Mouse (Mus musculus) CH12.LX (cell line): ENCODE measurements around the gene Gpx4. TPM values are rescaled to one million over a fixed set of nuclear protein-coding genes. Genes with fewer than 3 reads are reported as not detected.

Source experiments
- DNase-seq: peaks from one replicate; pipeline ENCODE4 v3.0.0-alpha.2; 2013; ENCODE audit errors: extremely low read depth
- H3K27ac ChIP-seq: 2 replicates; pipeline ENCODE4 v1.5.1; 2012; ENCODE audit warnings: low read depth, mild to moderate bottlenecking, control low read depth, moderate library complexity; ENCODE audit not compliant: insufficient read depth
- H3K27me3 ChIP-seq: replicated peaks from 2 replicates; pipeline ENCODE3; 2012; ENCODE audit warnings: inconsistent platforms
- H3K36me3 ChIP-seq, 2 experiments: replicated peaks in 1 of 2; 2 replicates each; pipeline versions ENCODE3 to v1.6.1; 2012; ENCODE audit warnings: inconsistent platforms in 1 of 2, low read length in 1 of 2, mild to moderate bottlenecking in 1 of 2, mixed read lengths in 1 of 2, moderate library complexity in 1 of 2; ENCODE audit not compliant: control insufficient read depth in 1 of 2, insufficient read depth in 1 of 2
- H3K4me1 ChIP-seq, 2 experiments: 2 replicates each; pipeline ENCODE4 v1.6.1; 2012; ENCODE audit warnings: inconsistent platforms in 1 of 2, moderate library complexity in 1 of 2; ENCODE audit not compliant: insufficient read depth in 2 of 2, control insufficient read depth in 1 of 2
- H3K4me2 ChIP-seq: 2 replicates; pipeline ENCODE4 v1.6.1; 2012; ENCODE audit warnings: low read depth, mild to moderate bottlenecking, control low read depth; ENCODE audit not compliant: poor library complexity, insufficient read depth, severe bottlenecking
- H3K4me3 ChIP-seq, 3 experiments: fragments of 150-350 bp in 1 of 3; sonication (generic) in 1 of 3; replicated peaks in 1 of 3; 2 replicates each; pipeline versions ENCODE3 to v1.5.1; 2011 to 2012; ENCODE audit warnings: low read depth in 2 of 3, low read length in 2 of 3, mild to moderate bottlenecking in 2 of 3, moderate library complexity in 2 of 3, control low read depth in 1 of 3, improper control_type of control experiment in 1 of 3, inconsistent platforms in 1 of 3, mixed read lengths in 1 of 3; ENCODE audit not compliant: poor library complexity in 1 of 3
- H3K79me2 ChIP-seq: replicated peaks from 2 replicates; pipeline ENCODE4 v1.6.1; 2012; ENCODE audit warnings: mild to moderate bottlenecking, moderate library complexity; ENCODE audit not compliant: control insufficient read depth, poor library complexity, insufficient read depth, severe bottlenecking; ENCODE audit errors: extremely low read depth
- H3K9ac ChIP-seq: 2 replicates; pipeline ENCODE4 v1.6.1; 2012; ENCODE audit warnings: low read depth, mild to moderate bottlenecking, control low read depth, moderate library complexity; ENCODE audit not compliant: insufficient read depth
- H3K9me3 ChIP-seq: replicated peaks from 2 replicates; pipeline ENCODE3; 2012; ENCODE audit warnings: low read length, inconsistent platforms, mixed read lengths
- CHD1 ChIP-seq: IDR thresholded peaks from 2 replicates; pipeline ENCODE4 v1.6.1; 2012; ENCODE audit warnings: low read depth, low read length, improper control_type of control experiment, inconsistent platforms
- CHD2 ChIP-seq: IDR thresholded peaks from 2 replicates; pipeline ENCODE4 v1.6.1; 2011; ENCODE audit warnings: low read length, improper control_type of control experiment
- E2F4 ChIP-seq: IDR thresholded peaks from 2 replicates; pipeline ENCODE4 v1.6.1; 2011; ENCODE audit warnings: low read depth, low read length, improper control_type of control experiment; ENCODE audit not compliant: insufficient replicate concordance
- ELF1 ChIP-seq: IDR thresholded peaks from 2 replicates; pipeline ENCODE4 v1.6.1; 2014; ENCODE audit warnings: low read depth, mild to moderate bottlenecking, inconsistent platforms, low read length, improper control_type of control experiment
- EP300 ChIP-seq: IDR thresholded peaks from 2 replicates; pipeline ENCODE4 v1.6.1; 2011; ENCODE audit warnings: low read length, improper control_type of control experiment
- GABPA ChIP-seq: IDR thresholded peaks from 2 replicates; pipeline ENCODE4 v1.6.1; 2012; ENCODE audit warnings: low read depth, low read length, improper control_type of control experiment, inconsistent platforms; ENCODE audit not compliant: insufficient replicate concordance
- IRF4 ChIP-seq: IDR thresholded peaks from 2 replicates; pipeline ENCODE4 v1.6.1; 2014; ENCODE audit warnings: low read depth, mild to moderate bottlenecking, inconsistent platforms, low read length, improper control_type of control experiment
- JUN ChIP-seq: IDR thresholded peaks from 2 replicates; pipeline ENCODE4 v1.6.1; 2011; ENCODE audit warnings: low read depth, mild to moderate bottlenecking, low read length, improper control_type of control experiment, moderate library complexity; ENCODE audit not compliant: insufficient read depth
- KAT2A ChIP-seq: IDR thresholded peaks from 2 replicates; pipeline ENCODE4 v1.6.1; 2012; ENCODE audit warnings: low read length, improper control_type of control experiment, inconsistent platforms; ENCODE audit not compliant: insufficient replicate concordance
- MAFK ChIP-seq: IDR thresholded peaks from 2 replicates; pipeline ENCODE4 v1.6.1; 2011; ENCODE audit warnings: low read length, improper control_type of control experiment; ENCODE audit not compliant: insufficient replicate concordance
- MAZ ChIP-seq: IDR thresholded peaks from 2 replicates; pipeline ENCODE4 v1.6.1; 2012; ENCODE audit warnings: low read depth, mild to moderate bottlenecking, inconsistent platforms, low read length, improper control_type of control experiment, moderate library complexity
- MEF2A ChIP-seq: IDR thresholded peaks from 2 replicates; pipeline ENCODE4 v1.6.1; 2014; ENCODE audit warnings: low read depth, mild to moderate bottlenecking, inconsistent platforms, low read length, improper control_type of control experiment, borderline replicate concordance
- MXI1 ChIP-seq: IDR thresholded peaks from 2 replicates; pipeline ENCODE4 v1.6.1; 2011; ENCODE audit warnings: mild to moderate bottlenecking, low read depth, low read length, improper control_type of control experiment
- MYC ChIP-seq: IDR thresholded peaks from 2 replicates; pipeline ENCODE4 v1.6.1; 2011; ENCODE audit warnings: low read depth, mild to moderate bottlenecking, improper control_type of control experiment, low read length
- NELFE ChIP-seq: IDR thresholded peaks from 2 replicates; pipeline ENCODE4 v1.6.1; 2011; ENCODE audit warnings: low read depth, low read length, improper control_type of control experiment
- NRF1 ChIP-seq: IDR thresholded peaks from 2 replicates; pipeline ENCODE4 v1.6.1; 2014; ENCODE audit warnings: low read depth, mild to moderate bottlenecking, inconsistent platforms, low read length, improper control_type of control experiment, moderate library complexity
- PAX5 ChIP-seq: IDR thresholded peaks from 2 replicates; pipeline ENCODE4 v1.6.1; 2012; ENCODE audit warnings: low read length, inconsistent platforms, mixed read lengths
- POLR2A ChIP-seq: IDR thresholded peaks from 2 replicates; pipeline ENCODE4 v1.6.1; 2011; ENCODE audit warnings: low read depth, mild to moderate bottlenecking, improper control_type of control experiment, low read length
- SIN3A ChIP-seq: IDR thresholded peaks from 2 replicates; pipeline ENCODE4 v1.6.1; 2012; ENCODE audit warnings: low read length, improper control_type of control experiment, inconsistent platforms
- TBP ChIP-seq: conservative IDR thresholded peaks from 2 replicates; pipeline ENCODE4 v1.6.1; 2011; ENCODE audit warnings: low read depth, low read length, improper control_type of control experiment
- USF1 ChIP-seq: IDR thresholded peaks from 2 replicates; pipeline ENCODE4 v1.6.1; 2014; ENCODE audit warnings: low read depth, mild to moderate bottlenecking, inconsistent platforms, low read length, improper control_type of control experiment
- USF2 ChIP-seq: conservative IDR thresholded peaks from 2 replicates; pipeline ENCODE4 v1.6.1; 2011; ENCODE audit warnings: low read depth, low read length, improper control_type of control experiment
- ZC3H11A ChIP-seq: IDR thresholded peaks from 2 replicates; pipeline ENCODE4 v1.6.1; 2012; ENCODE audit warnings: low read depth, mild to moderate bottlenecking, inconsistent platforms, low read length, improper control_type of control experiment
- ZKSCAN1 ChIP-seq: IDR thresholded peaks from 2 replicates; pipeline ENCODE4 v1.6.1; 2012; ENCODE audit warnings: low read depth, inconsistent platforms, low read length, improper control_type of control experiment, borderline replicate concordance
- ZNF384 ChIP-seq: IDR thresholded peaks from 2 replicates; pipeline ENCODE4 v1.6.1; 2012; ENCODE audit warnings: low read depth, low read length, improper control_type of control experiment, inconsistent platforms
- dilution Hi-C: fragments of 300-500 bp; cut with MboI; formaldehyde crosslinking; loops from 2 replicates; pipeline ENCODE4 v1.14.3; 2020; ENCODE audit warnings: low sequenced_read_pairs; ENCODE audit not compliant: extremely low pct_unique_long_range_greater_than_20kb, extremely low pct_ligation_motif_present
- in situ Hi-C: fragments of 300-500 bp; cut with MboI; formaldehyde crosslinking; loops from 3 replicates; pipeline ENCODE4 v1.14.3; 2019; ENCODE audit warnings: low sequenced_read_pairs, low pct_ligation_motif_present, low pct_unique_long_range_greater_than_20kb, mixed read lengths
- polyA plus RNA-seq: library from polyadenylated mRNA; unstranded; fragments of >175 nt; gene quantifications from 2 replicates; pipeline ENCODE4 v1.2.1, GENCODE M21; 2012; ENCODE audit warnings: low read depth; ENCODE audit not compliant: insufficient read length
- total RNA-seq, 2 experiments: library from RNA; depleted of rRNA; stranded (reverse); fragments of 300-350 nt in 1 of 2; fragments of >200 nt in 1 of 2; gene quantifications; 2 replicates each; pipeline ENCODE4 v1.2.3; 2012 to 2014

Gpx4 gene
- total and polyA plus RNA-seq, 3 experiments: 332 to 459 (median 386) TPM

GRCm38 (mm10) chr10:80025889-80026288 is 21.1 kb upstream of the Gpx4 start:
- Histone ChIP-seq H3K27ac (no peak overlapping the region), H3K9ac (no peak overlapping the region)
- DNase-seq: peak; percentile 62

DNA sequence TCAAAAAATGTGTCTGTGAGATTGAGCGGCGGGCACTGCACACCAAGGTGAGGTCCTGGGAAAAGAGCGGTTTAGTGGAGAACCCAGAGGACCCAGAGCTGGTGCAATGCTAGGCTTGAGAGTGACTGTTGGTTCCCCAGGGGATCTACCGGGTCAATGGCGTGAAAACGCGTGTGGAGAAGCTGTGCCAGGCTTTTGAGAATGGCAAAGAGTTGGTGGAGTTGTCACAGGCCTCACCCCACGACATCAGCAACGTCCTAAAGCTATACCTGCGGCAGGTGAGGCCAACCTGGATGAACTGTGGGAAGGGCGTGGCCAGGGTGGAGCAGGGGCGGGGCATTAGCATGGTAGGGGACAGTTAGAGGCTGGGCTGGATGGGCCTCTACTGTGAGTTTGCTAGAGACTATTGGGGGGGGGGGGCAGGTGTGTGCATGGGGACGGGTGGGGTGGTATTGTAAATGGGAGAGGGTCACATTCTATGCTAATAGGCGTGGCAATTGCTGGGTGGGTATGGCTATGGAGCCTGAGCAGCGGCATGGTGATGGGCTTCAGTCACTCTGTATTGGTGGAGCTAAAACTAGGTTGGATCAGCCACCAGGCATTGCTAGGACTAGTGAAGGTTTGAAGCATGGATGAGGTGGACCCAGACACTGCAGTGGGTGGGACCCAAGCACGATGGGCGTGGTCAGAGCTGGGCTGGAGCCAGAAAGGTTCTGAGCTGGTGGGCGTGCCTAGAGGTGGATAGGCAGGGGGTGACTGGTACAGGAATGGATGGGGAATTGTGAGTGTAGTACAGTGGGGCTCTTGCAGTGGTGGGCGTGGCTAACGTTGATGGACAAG is 19.1 kb upstream of the Gpx4 start:
- DNase-seq: no peak
- Histone ChIP-seq H3K36me3 (peaks cover 58 to 76% of the 10 kb centered on the region in 2 experiments), H3K4me3 (no peak overlapping the region), H3K4me1 (peaks cover 41 to 66% of the 10 kb centered on the region in 2 experiments), H3K27ac (no peak overlapping the region), H3K9me3 (no peaks in the 10 kb centered on the region), H3K9ac (no peak overlapping the region), H3K4me2 (no peak overlapping the region), H3K27me3 (no peaks in the 10 kb centered on the region), H3K79me2 (no peaks in the 10 kb centered on the region)
- dilution Hi-C loops: no loop called here
- in situ Hi-C loops: no loop called here
- no peak for TF ChIP-seq JUN
- no peak for TF ChIP-seq ZKSCAN1
- no peak for TF ChIP-seq KAT2A
- no peak for TF ChIP-seq POLR2A
- TF ChIP-seq MYC: no peak
- no peak for TF ChIP-seq GABPA
- TF ChIP-seq USF2: no peak
- no peak for TF ChIP-seq IRF4
- TF ChIP-seq MAFK: no peak
- TF ChIP-seq EP300: no peak
- TF ChIP-seq MEF2A: no peak
- TF ChIP-seq CHD1: no peak
- no peak for TF ChIP-seq TBP
- no peak for TF ChIP-seq ZC3H11A
- TF ChIP-seq ZNF384: no peak

More at GRCm38 (mm10) chr10:80025889-80026288, 21.1 kb upstream of the Gpx4 start:
- TF ChIP-seq NRF1 (no peak), PAX5 (no peak), MAZ (no peak), SIN3A (no peak), NELFE (no peak), ELF1 (no peak), USF1 (no peak), E2F4 (no peak), ZNF384 (no peak), MEF2A (no peak), MXI1 (no peak), CHD2 (no peak)
- TF ChIP-seq, all 38 proteins: peak for 0
- no peaks in the 10 kb centered on the region for H3K27me3 ChIP-seq
- peaks cover 31 to 47% of the 10 kb centered on the region in 2 experiments for H3K4me1 ChIP-seq
- no peaks in the 10 kb centered on the region for H3K79me2 ChIP-seq
- no peak overlapping the region for H3K4me3 ChIP-seq
- in situ Hi-C loops (no loop called here), dilution Hi-C loops (no loop called here)
- no peak overlapping the region for H3K4me2 ChIP-seq
- peaks cover 66 to 82% of the 10 kb centered on the region in 2 experiments for H3K36me3 ChIP-seq
- H3K9me3 ChIP-seq: no peaks in the 10 kb centered on the region
